Comparison of ENCODE assay signal across 25 mouse cellular contexts in the genomic region with DNA sequence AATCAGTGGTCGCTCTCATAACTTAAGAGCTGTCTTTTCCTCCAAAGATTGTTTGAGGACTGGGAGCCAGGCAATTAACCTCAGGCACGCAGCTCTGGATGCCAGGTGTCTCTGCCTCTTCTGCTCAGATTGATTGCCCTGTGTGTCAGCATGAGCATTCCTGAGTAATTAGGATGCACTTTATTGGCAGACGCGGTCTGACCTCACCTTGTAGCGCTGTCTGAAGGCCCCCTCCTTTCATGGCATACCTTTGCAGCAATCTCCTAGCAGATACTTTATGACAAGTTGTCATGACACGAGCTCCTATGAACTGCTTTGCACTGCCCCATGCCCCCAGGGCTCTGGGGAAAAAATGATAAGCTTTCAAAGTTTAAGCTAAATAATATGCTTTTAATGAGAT.
"Had no signal": no experiment of that assay in that cellular context is flagged by ENCODE, and none has a peak within 500 bp of the region (broad histone marks: within the 10 kb centered on the region; RNA-seq: fewer than 3 reads in every experiment).

No protein-coding gene starts in this region.

- H3K4me1 ChIP-seq: liver, embryonic 12.5 days; liver, embryonic 15.5 days; lung, embryonic 15.5 days; megakaryocyte, embryonic 14.5 days; midbrain, embryonic 13.5 days; neural tube, embryonic 12.5 days; neural tube, embryonic 15.5 days had no signal

- H3K27me3 ChIP-seq: kidney, embryonic 15.5 days; liver, embryonic 12.5 days; liver, embryonic 15.5 days; lung, embryonic 15.5 days; megakaryocyte, embryonic 14.5 days; midbrain, embryonic 13.5 days; neural tube, embryonic 12.5 days; neural tube, embryonic 15.5 days had no signal

- H3K9me3 ChIP-seq: kidney, embryonic 15.5 days; limb, embryonic 12.5 days; liver, embryonic 12.5 days; liver, embryonic 15.5 days; lung, embryonic 15.5 days; midbrain, embryonic 13.5 days; neural tube, embryonic 12.5 days; neural tube, embryonic 15.5 days had no signal

- ATAC-seq: liver, embryonic 12.5 days; midbrain, embryonic 13.5 days had no signal

- H3K36me3 ChIP-seq: kidney, embryonic 15.5 days; limb, embryonic 12.5 days; liver, embryonic 12.5 days; liver, embryonic 15.5 days; lung, embryonic 15.5 days; midbrain, embryonic 13.5 days; neural tube, embryonic 12.5 days; neural tube, embryonic 15.5 days had no signal

- H3K27ac ChIP-seq: kidney, embryonic 15.5 days; left cerebral cortex, adult 2 months; limb, embryonic 12.5 days; liver, embryonic 12.5 days; liver, embryonic 15.5 days; lung, embryonic 15.5 days; midbrain, embryonic 13.5 days; neural tube, embryonic 12.5 days; neural tube, embryonic 15.5 days; stomach, postnatal 0 days had no signal

- H3K9ac ChIP-seq: kidney, embryonic 15.5 days; limb, embryonic 12.5 days; liver, embryonic 12.5 days; liver, embryonic 15.5 days; lung, embryonic 15.5 days; midbrain, embryonic 13.5 days; neural tube, embryonic 12.5 days; neural tube, embryonic 15.5 days had no signal

- H3K4me2 ChIP-seq: kidney, embryonic 15.5 days; limb, embryonic 12.5 days; liver, embryonic 12.5 days; liver, embryonic 15.5 days; lung, embryonic 15.5 days; midbrain, embryonic 13.5 days; neural tube, embryonic 12.5 days; neural tube, embryonic 15.5 days had no signal

- H3K4me3 ChIP-seq: kidney, embryonic 15.5 days; left cerebral cortex, adult 2 months; limb, embryonic 12.5 days; liver, embryonic 12.5 days; liver, embryonic 15.5 days; lung, embryonic 15.5 days; megakaryocyte, embryonic 14.5 days; midbrain, embryonic 13.5 days; neural tube, embryonic 12.5 days; neural tube, embryonic 15.5 days had no signal

- DNase-seq: kidney, adult 8-10 months; kidney, postnatal 10 days; kidney, postnatal 36 days; layer of hippocampus, postnatal 36 days; liver; lung, adult 18-20 months; lung, postnatal 10 days; lung, postnatal 36 days; right cerebral cortex, adult 18-20 months; right cerebral cortex, postnatal 14 days; right cerebral cortex, postnatal 4 days; thymus, adult 2 months; thymus, postnatal 14 days; thymus, postnatal 4 days had no signal
